Mouse (Mus musculus): ENCODE data around the gene 4931440F15Rik.
"Not testable (repeated sequence)": the region's sequence is repeated elsewhere in the genome, so short reads cannot be mapped to it uniquely, and the experiment has no call there.

4931440F15Rik gene

GRCm38 (mm10) chr11:29825271-29825718 lies at the start of gene 4931440F15Rik:
Gene 4931440F15Rik, minus strand, starts transcription at chr11:29825668.
- peak; percentile 53 for ATAC-seq (ENCODE audit: low TSS enrichment)

GRCm38 (mm10) chr11:29874781-29875180 lies 49.3 kb upstream of the 4931440F15Rik start:
- ATAC-seq (ENCODE audit: low TSS enrichment): not testable (repeated sequence)

- no peak for ATAC-seq (ENCODE audit: low TSS enrichment)
These were observed 44.7 kb upstream of the 4931440F15Rik start for GRCm38 (mm10) chr11:29870174-29870573.

- ATAC-seq (ENCODE audit: low TSS enrichment): no peak
These were observed 38.8 kb upstream of the 4931440F15Rik start for GRCm38 (mm10) chr11:29864269-29864668.

GRCm38 (mm10) chr11:29861750-29862397 lies 36.4 kb upstream of the 4931440F15Rik start:
- ATAC-seq (ENCODE audit: low TSS enrichment): peak; percentile 80

GRCm38 (mm10) chr11:29861040-29861439 lies 35.6 kb upstream of the 4931440F15Rik start:
- no peak for ATAC-seq (ENCODE audit: low TSS enrichment)

GRCm38 (mm10) chr11:29840606-29841227 lies 15.2 kb upstream of the 4931440F15Rik start:
- no peak for ATAC-seq (ENCODE audit: low TSS enrichment)

GRCm38 (mm10) chr11:29839781-29840180 lies 14.3 kb upstream of the 4931440F15Rik start:
- no peak for ATAC-seq (ENCODE audit: low TSS enrichment)

GRCm38 (mm10) chr11:29837066-29837465 lies 11.6 kb upstream of the 4931440F15Rik start:
- ATAC-seq (ENCODE audit: low TSS enrichment): no peak

- 0 out of 2 replicates have a peak, but pooled peaks have one; percentile 16 for ATAC-seq (ENCODE audit: low TSS enrichment)
These were observed 2.3 kb upstream of the 4931440F15Rik start for GRCm38 (mm10) chr11:29827729-29828128.

GRCm38 (mm10) chr11:29826001-29826400 lies 533 bp upstream of the 4931440F15Rik start:
- no peak for ATAC-seq (ENCODE audit: low TSS enrichment)

GRCm38 (mm10) chr11:29824474-29825270 lies 796 bp downstream of the 4931440F15Rik start:
- ATAC-seq (ENCODE audit: low TSS enrichment): peak; percentile 62

GRCm38 (mm10) chr11:29823141-29823540 lies 2.3 kb downstream of the 4931440F15Rik start:
- ATAC-seq (ENCODE audit: low TSS enrichment): no peak

GRCm38 (mm10) chr11:29815670-29816069 lies 9.8 kb downstream of the 4931440F15Rik start:
- ATAC-seq (ENCODE audit: low TSS enrichment): no peak

- ATAC-seq (ENCODE audit: low TSS enrichment): no peak
These were observed 10.2 kb downstream of the 4931440F15Rik start for GRCm38 (mm10) chr11:29815261-29815660.

- peak; percentile 62 for ATAC-seq (ENCODE audit: low TSS enrichment)
These were observed 12.2 kb downstream of the 4931440F15Rik start for GRCm38 (mm10) chr11:29813267-29813666.

GRCm38 (mm10) chr11:29812475-29812874 lies 13.0 kb downstream of the 4931440F15Rik start:
- no peak for ATAC-seq (ENCODE audit: low TSS enrichment)

- ATAC-seq (ENCODE audit: low TSS enrichment): peak; percentile 21; the same call in 1 of the 2 replicates
These were observed 15.1 kb downstream of the 4931440F15Rik start for GRCm38 (mm10) chr11:29810324-29810723.

GRCm38 (mm10) chr11:29808981-29809589 lies 16.4 kb downstream of the 4931440F15Rik start:
- ATAC-seq (ENCODE audit: low TSS enrichment): peak; percentile 21; the same call in 1 of the 2 replicates

- peak; percentile 55 for ATAC-seq (ENCODE audit: low TSS enrichment)
These were observed 17.1 kb downstream of the 4931440F15Rik start for GRCm38 (mm10) chr11:29808173-29808980.

- no peak for ATAC-seq (ENCODE audit: low TSS enrichment)
These were observed 18.1 kb downstream of the 4931440F15Rik start for GRCm38 (mm10) chr11:29807325-29807724.

Data from frontal cortex, adult (tissue).